Mouse (Mus musculus) ES-Bruce4 (cell line): ENCODE measurements at regions not wholly inside any gene's neighbourhood (a gene's known extent, or its start where the extent isn't known, plus 50 kb on each side); places are given as distances from the start of the nearest gene placed in this dataset.

Experiments
- CTCF ChIP-seq: IDR thresholded peaks from one replicate; pipeline ENCODE4 v1.8.1; 2011; ENCODE audit warnings: low read depth, low read length
- POLR2A ChIP-seq: IDR thresholded peaks from one replicate; pipeline ENCODE4 v1.8.1; 2011; ENCODE audit warnings: low read length; ENCODE audit not compliant: insufficient read depth

- TF ChIP-seq CTCF (no peak), POLR2A (no peak)
Observed at GRCm38 (mm10) chr14:58322461-58322860, 252.1 kb downstream of the Fgf9 start.
